Mouse (Mus musculus) liver, embryonic 16.5 days (tissue): ENCODE results near the gene Gnptab. TPM values are rescaled to one million over a fixed set of nuclear protein-coding genes. Genes with fewer than 3 reads are reported as not detected.

Experiments
- ATAC-seq: fragments of 200-750 bp; cut with Nextera tagmentation; 2 replicates; pipeline ENCODE4 v1.8.0; 2017; ENCODE audit warnings: low read depth, mild to moderate bottlenecking, moderate number of reproducible peaks, moderate library complexity
- H3K27ac ChIP-seq: fragments of 300-500 bp; sonication (generic); 2 replicates; pipeline ENCODE4 v1.5.1; 2014; ENCODE audit warnings: mild to moderate bottlenecking, low read length
- H3K27me3 ChIP-seq: fragments of 300-500 bp; sonication (generic); 2 replicates; pipeline ENCODE4 v1.6.1; 2014; ENCODE audit warnings: low read depth, low read length, mixed read lengths; ENCODE audit not compliant: control insufficient read depth, insufficient read depth
- H3K36me3 ChIP-seq: fragments of 300-500 bp; sonication (generic); 2 replicates; pipeline ENCODE4 v1.6.1; 2014; ENCODE audit warnings: mild to moderate bottlenecking; ENCODE audit not compliant: control insufficient read depth, insufficient read depth
- H3K4me1 ChIP-seq: fragments of 300-500 bp; sonication (generic); 2 replicates; pipeline ENCODE4 v1.6.1; 2014; ENCODE audit warnings: low read depth, low read length, mixed read lengths; ENCODE audit not compliant: control insufficient read depth
- H3K4me2 ChIP-seq: fragments of 300-500 bp; sonication (generic); 2 replicates; pipeline ENCODE4 v1.6.1; 2014; ENCODE audit warnings: low read depth, low read length, mixed read lengths
- H3K4me3 ChIP-seq: fragments of 300-500 bp; sonication (generic); 2 replicates; pipeline ENCODE4 v1.5.1; 2014; ENCODE audit warnings: low read depth, mild to moderate bottlenecking, low read length
- H3K9ac ChIP-seq: fragments of 300-500 bp; sonication (generic); 2 replicates; pipeline ENCODE4 v1.6.1; 2014; ENCODE audit warnings: low read depth, low read length
- H3K9me3 ChIP-seq: fragments of 300-500 bp; sonication (generic); replicated peaks from 2 replicates; pipeline ENCODE4 v1.6.1; 2016; ENCODE audit warnings: low read length; ENCODE audit not compliant: control insufficient read depth
- WGBS: fragments of 180-500 bp; shearing (Covaris S2); extraction: QIAGEN DNeasy Blood & Tissue Kit; methylation state at CpG from one replicate; pipeline ENCODE4 v1.1.7; 2014; ENCODE audit not compliant: insufficient replicate concordance; 5-methylcytosine and 5-hydroxymethylcytosine counted together
- polyA plus RNA-seq: library from polyadenylated mRNA; unstranded; fragments of >200 nt; fragmentation: Nextera tagmentation; extraction: Ambion mirVana; gene quantifications from 2 replicates; pipeline ENCODE4 v1.2.1, GENCODE M21; 2015

Gene Gnptab
- polyA plus RNA-seq, 1 experiment from 2014 or later, result 2.4 TPM

GRCm38 (mm10) chr10:88351411-88352103, 27.4 kb upstream of the Gnptab start:
- H3K9ac ChIP-seq, result no peak overlapping the region
- H3K27me3 ChIP-seq, result 0 out of 2 replicates have a peak, but pooled peaks cover under 1% of the 10 kb centered on the region
- no peak for ATAC-seq
- H3K27ac ChIP-seq, result no peak overlapping the region
- H3K9me3 ChIP-seq, result no peaks in the 10 kb centered on the region
- no peak overlapping the region for H3K4me2 ChIP-seq
- no peaks in the 10 kb centered on the region for H3K4me1 ChIP-seq
- H3K36me3 ChIP-seq, result no peaks in the 10 kb centered on the region
- WGBS, result 29% methylated on average over 5 of the region's 5 CpGs
- no peak overlapping the region for H3K4me3 ChIP-seq

DNA sequence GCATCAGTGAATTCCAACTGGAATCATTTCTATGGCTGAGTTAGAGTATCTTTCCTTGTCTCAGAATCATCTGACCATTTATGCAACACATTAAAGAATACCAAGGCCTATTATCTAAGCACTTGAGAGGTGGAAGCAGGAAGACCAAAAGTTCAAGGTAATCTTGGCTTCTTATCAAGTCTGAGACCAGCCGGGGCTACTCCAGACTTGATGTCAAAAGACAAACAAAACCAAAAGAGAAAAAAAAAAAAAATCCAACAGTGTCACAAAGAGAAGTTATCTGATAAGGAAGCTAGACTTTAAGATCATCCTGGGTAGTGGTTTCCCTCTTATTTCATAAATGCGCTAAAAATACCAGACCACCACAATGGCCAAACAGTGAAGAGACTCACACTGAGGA, 26.4 kb upstream of the Gnptab start:
- Histone ChIP-seq H3K27ac (no peak overlapping the region), H3K36me3 (no peaks in the 10 kb centered on the region), H3K4me1 (no peaks in the 10 kb centered on the region), H3K4me2 (no peak overlapping the region), H3K27me3 (peaks cover 7% of the 10 kb centered on the region; the same call in 1 of the 2 replicates), H3K9me3 (no peaks in the 10 kb centered on the region), H3K4me3 (no peak overlapping the region), H3K9ac (no peak overlapping the region)
- 14% methylated on average over 2 of the region's 2 CpGs for WGBS
- ATAC-seq, result no peak

DNA sequence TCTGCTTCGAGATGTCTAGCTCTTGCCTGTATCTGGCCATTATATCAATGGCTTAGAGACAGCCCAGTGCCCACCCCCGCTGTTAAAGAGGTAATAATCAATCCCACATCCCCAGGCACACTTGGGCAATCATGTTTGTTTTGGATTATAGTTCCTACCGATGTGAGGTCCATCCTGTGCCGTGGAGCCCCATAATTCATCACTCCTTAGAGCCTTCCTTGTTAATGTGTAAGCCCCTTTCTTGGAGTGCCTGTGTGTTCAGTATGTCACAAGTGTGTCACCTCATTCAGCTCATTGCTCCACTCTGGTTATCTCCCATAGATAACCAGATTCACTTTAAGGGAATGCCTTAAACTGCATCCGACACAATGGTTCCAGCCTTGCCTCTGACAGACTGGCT, 24.3 kb upstream of the Gnptab start:
- Histone ChIP-seq H3K4me2 (no peak overlapping the region), H3K36me3 (no peaks in the 10 kb centered on the region), H3K4me1 (no peaks in the 10 kb centered on the region), H3K27me3 (peaks cover 8% of the 10 kb centered on the region; the same call in 1 of the 2 replicates), H3K9ac (no peak overlapping the region), H3K9me3 (no peaks in the 10 kb centered on the region), H3K4me3 (no peak overlapping the region), H3K27ac (no peak overlapping the region)
- WGBS, result 56% methylated on average over 5 of the region's 5 CpGs
- no peak for ATAC-seq

DNA sequence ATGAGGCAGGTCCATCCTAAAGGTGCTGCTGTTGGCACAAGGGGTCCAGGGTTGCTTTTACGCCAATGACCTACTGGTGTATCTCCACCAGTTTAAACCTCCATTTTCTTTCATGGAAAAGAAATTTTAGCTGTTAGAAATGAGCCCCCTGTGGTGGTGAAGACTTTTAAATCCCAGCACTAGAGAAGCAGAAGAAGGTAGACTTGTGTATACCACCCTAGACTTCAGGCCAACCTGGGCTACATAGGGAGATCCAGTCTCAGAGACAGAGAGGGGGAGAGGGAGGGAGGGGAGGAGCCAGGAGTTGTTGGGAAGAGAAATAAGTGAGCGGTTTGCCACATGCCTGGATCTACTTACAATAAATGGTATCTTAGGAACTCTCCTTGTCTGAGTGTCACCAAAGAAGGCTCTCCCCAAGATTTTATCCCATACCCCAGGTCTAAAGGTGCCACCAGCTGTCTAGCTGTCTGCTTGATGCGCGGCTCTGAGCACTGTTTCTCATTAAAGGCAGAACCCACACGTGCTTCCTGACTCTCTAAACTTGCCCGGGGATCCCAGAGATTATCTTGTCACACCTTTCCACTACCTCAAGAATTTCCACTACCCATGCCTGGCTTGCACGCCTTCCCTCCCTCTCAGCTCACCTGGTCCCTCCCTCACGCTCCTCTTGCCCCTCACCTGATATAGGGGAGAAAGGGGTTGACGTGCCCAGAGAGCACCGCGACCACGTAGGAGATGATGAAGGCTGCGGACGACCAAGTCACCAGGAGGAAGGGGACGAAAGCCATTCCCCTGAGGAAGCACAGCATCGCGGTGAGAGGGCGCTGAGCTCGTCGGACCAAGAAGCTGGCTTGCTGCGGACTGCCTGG, 22.6 kb upstream of the Gnptab start:
- Histone ChIP-seq H3K27me3 (peaks cover 8% of the 10 kb centered on the region; the same call in 1 of the 2 replicates), H3K9me3 (no peaks in the 10 kb centered on the region), H3K9ac (peak overlapping the region; percentile 52), H3K4me1 (no peaks in the 10 kb centered on the region), H3K4me3 (peak overlapping the region; percentile 63), H3K4me2 (peak overlapping the region; percentile 64), H3K27ac (no peak overlapping the region), H3K36me3 (no peaks in the 10 kb centered on the region)
- WGBS, result 12% methylated on average over 21 of the region's 21 CpGs
- ATAC-seq, result no peak; the same call in 1 of the 2 replicates

DNA sequence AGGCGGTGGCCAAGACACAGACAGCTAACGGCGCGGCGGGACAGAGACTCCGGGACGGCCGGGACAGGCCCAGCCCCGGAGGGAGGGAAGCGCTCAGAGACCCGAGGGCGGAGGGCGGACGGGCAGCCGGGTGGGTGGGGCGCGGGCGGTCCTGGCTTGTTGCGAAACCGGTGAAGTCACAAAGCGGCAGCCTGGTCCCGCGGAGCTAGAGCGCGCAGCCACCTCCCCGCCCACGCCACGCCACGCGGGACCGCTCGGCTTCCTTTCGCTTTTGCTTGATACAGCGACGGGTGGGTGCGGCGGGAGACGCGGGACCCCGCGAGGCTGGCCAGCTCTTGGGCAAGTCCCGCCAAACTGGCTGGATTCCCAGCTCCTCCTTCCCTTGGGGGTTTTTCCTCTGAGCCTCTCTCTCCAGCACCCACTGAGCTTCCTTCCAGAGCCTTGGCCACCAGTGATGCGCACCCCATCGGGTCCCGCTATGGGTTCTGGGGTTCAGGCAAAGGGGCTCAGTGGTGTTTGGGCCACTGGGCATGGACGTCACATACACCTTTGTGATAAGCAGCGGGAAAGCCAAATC, 21.9 kb upstream of the Gnptab start:
- 2% methylated on average over 47 of the region's 47 CpGs for WGBS
- H3K36me3 ChIP-seq, result no peaks in the 10 kb centered on the region
- ATAC-seq, result peak; percentile 82
- H3K4me2 ChIP-seq, result peak overlapping the region; percentile 64
- H3K27ac ChIP-seq, result no peak overlapping the region
- no peaks in the 10 kb centered on the region for H3K9me3 ChIP-seq
- peaks cover 8% of the 10 kb centered on the region; the same call in 1 of the 2 replicates for H3K27me3 ChIP-seq
- no peaks in the 10 kb centered on the region for H3K4me1 ChIP-seq
- H3K4me3 ChIP-seq, result peak overlapping the region; percentile 63
- H3K9ac ChIP-seq, result peak overlapping the region; percentile 63

DNA sequence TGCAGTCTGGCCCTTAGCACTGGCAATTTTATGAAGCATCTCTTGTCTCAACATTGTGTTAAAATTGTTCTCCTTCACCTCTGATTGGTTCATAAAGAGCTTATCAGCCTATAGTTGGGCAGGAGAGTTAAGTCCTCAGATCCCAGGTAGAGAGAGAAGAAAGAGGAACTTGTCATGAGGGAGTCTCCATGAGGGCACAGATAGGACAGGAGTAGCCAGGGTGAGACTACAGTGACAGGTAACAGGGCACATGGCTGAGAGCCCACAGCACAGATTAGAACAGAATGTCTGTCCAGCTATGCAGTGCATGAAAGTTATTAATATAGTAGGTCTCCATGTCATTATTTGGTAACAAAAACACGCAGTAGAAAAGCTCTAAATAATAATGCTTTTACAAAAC, 16.7 kb upstream of the Gnptab start:
- no peak overlapping the region for H3K4me3 ChIP-seq
- no peaks in the 10 kb centered on the region for H3K36me3 ChIP-seq
- H3K27ac ChIP-seq, result no peak overlapping the region
- H3K27me3 ChIP-seq, result 0 out of 2 replicates have a peak, but pooled peaks cover 2% of the 10 kb centered on the region
- H3K9ac ChIP-seq, result no peak overlapping the region
- no peaks in the 10 kb centered on the region for H3K4me1 ChIP-seq
- WGBS, result 36% methylated on average over 1 of the region's 1 CpGs
- no peak overlapping the region for H3K4me2 ChIP-seq
- ATAC-seq, result no peak
- no peaks in the 10 kb centered on the region for H3K9me3 ChIP-seq

DNA sequence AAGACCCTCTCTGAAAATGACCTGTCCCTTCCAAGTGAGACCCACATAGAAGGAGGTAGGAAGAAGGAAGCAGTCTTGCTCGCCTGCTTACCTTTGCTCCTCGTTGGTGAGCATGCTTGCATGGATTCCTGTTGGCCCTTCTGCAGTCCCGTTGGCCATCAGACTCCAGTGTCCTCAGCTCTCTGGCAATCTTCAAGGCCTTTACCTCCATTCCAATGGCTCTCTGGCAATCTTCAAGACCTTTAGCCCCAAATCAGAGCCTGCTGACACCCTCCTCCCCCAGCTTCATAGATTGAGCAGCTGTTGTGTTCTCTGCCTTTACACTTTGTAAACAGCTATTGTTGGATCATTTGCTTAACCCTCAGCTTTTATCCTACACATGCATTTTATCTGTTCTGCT, 14.7 kb upstream of the Gnptab start:
- Histone ChIP-seq H3K9me3 (no peaks in the 10 kb centered on the region), H3K27me3 (no peaks in the 10 kb centered on the region), H3K4me1 (no peaks in the 10 kb centered on the region), H3K36me3 (no peaks in the 10 kb centered on the region), H3K4me3 (no peak overlapping the region), H3K27ac (no peak overlapping the region), H3K9ac (no peak overlapping the region), H3K4me2 (no peak overlapping the region)
- ATAC-seq, result no peak
- 58% methylated on average over 3 of the region's 3 CpGs for WGBS

DNA sequence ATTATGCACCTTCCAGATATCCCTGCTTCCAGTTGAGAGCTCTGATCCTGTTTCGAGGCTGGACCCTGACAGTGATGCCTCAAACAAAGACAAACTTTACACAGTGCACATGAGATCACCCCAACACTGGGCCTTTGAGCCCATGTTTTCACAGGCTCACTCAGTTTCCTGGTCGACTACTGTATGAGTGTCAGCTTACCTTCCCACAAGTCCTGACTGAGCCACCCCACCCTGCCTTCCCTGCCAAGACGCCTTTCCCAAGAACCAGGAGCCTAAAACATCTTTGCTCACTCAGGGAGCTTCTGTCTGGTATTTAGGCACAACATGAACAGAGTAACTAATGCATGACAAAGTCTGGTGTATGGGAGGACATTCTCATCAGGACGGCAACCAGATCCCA, 9.7 kb upstream of the Gnptab start:
- H3K9ac ChIP-seq, result no peak overlapping the region
- no peaks in the 10 kb centered on the region for H3K27me3 ChIP-seq
- ATAC-seq, result no peak
- no peaks in the 10 kb centered on the region for H3K9me3 ChIP-seq
- H3K4me3 ChIP-seq, result no peak overlapping the region
- WGBS, result 38% methylated on average over 4 of the region's 4 CpGs
- no peak overlapping the region for H3K4me2 ChIP-seq
- H3K4me1 ChIP-seq, result no peaks in the 10 kb centered on the region
- H3K36me3 ChIP-seq, result no peaks in the 10 kb centered on the region
- no peak overlapping the region for H3K27ac ChIP-seq

DNA sequence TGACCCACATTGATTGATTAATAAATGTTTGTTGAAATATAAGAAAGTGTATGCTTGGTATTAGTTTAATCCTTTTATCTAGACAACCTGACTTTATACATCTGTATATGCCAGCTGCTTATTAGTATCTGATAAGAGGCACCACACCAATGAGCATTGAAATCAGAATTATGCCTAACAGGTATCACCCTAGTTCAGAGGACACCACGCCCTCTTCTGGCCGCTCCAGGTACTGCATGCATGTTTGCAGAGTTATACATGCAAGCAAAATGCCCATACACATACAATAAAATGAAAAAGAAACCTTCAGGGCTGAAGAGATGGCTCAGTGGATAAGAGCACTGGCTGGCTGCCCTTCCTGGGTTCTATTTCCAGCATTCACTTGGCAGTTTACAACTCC, 7.1 kb upstream of the Gnptab start:
- Histone ChIP-seq H3K27ac (no peak overlapping the region), H3K4me3 (no peak overlapping the region), H3K36me3 (no peaks in the 10 kb centered on the region), H3K9me3 (no peaks in the 10 kb centered on the region), H3K9ac (no peak overlapping the region), H3K4me2 (no peak overlapping the region), H3K27me3 (no peaks in the 10 kb centered on the region), H3K4me1 (no peaks in the 10 kb centered on the region)
- 1% methylated on average over 2 of the region's 2 CpGs for WGBS
- no peak for ATAC-seq
